Mouse (Mus musculus): ENCODE measurements around the gene Idnk. TPM values are rescaled to one million over a fixed set of nuclear protein-coding genes. Genes with fewer than 3 reads are reported as not detected.

Gene Idnk
- total and polyA plus RNA-seq, 2 experiments from 2014 or later: 17.4 to 33.3 TPM

DNA sequence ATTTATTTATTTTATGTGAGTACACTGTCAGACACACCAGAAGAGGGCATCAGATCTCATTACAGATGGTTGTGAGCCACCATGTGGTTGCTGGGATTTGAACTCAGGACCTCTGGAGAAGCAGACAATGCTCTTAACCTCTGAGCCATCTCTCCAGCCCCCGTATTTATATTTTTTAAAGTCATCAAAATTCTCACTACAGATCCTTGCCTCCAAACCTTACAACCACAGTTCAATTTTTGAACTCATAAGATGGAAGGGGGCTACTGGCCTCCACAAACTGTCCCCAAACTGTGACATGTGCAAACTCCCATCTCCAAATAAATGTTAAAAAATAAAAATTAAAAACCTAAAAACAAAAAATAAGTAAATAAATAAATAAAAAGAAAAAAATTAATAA lies 9.7 kb upstream of the Idnk start:
- H3K4me2 ChIP-seq (ENCODE audit: low read depth, low read length): no peak overlapping the region
- TF ChIP-seq EP300 (IDR thresholded peaks at IDR 0.05; ENCODE audit: low read depth): no peak
- no peak for TF ChIP-seq CTCF (IDR thresholded peaks at IDR 0.05; ENCODE audit: low read depth)
- no peak for ATAC-seq (ENCODE audit: insufficient read depth, low read depth)
- no peak for DNase-seq (ENCODE audit: low spot score)
- no peaks in the 10 kb centered on the region for H3K36me3 ChIP-seq (replicated peaks; ENCODE audit: control insufficient read depth, insufficient read depth, low read length)
- no peak overlapping the region for H3K27ac ChIP-seq (ENCODE audit: low read depth)
- H3K27me3 ChIP-seq (ENCODE audit: control insufficient read depth, insufficient read depth, low read length): no peaks in the 10 kb centered on the region
- no peak overlapping the region for H3K9ac ChIP-seq (replicated peaks; ENCODE audit: low read depth, low read length)
- no peak overlapping the region for H3K4me3 ChIP-seq (ENCODE audit: low read depth, low read length)
- no peaks in the 10 kb centered on the region for H3K9me3 ChIP-seq (replicated peaks; ENCODE audit: control insufficient read depth, low read length)
- no peaks in the 10 kb centered on the region for H3K4me1 ChIP-seq (ENCODE audit: control insufficient read depth, insufficient read depth)
- WGBS: 73% methylated on average over 1 of the region's 1 CpGs

DNA sequence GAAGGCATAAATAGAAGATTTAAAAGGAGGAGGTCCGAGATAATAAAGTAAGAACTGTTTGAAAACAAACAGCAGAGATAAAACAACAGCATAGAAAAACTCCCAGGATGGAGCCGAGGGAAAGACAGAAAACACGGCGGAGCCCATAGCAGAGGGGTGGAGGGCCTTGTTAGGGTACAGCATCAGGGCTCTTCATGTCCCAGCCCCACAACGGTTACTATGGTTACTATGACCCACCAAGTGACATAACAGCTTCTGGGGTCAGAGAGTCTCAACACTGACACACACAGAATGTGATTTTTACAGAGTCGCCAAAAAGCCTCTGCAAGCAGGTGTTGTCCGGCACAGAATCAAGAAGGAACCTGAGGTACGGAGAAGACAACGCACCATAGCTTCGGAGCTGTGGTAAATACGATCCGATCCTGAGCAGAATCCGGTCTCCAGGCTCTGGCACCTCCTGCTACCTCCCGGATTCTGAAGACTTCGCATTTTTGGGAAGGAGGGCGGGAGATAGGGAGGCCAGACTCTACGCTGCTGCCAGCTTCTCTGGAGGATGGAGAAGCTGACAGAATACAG lies 9.1 kb upstream of the Idnk start:
- 2% methylated on average over 17 of the region's 17 CpGs for WGBS
- no peak overlapping the region for H3K9ac ChIP-seq (replicated peaks; ENCODE audit: low read depth, low read length)

GRCm38 (mm10) chr13:58149033-58149558 lies 8.4 kb upstream of the Idnk start:
- H3K4me1 ChIP-seq (ENCODE audit: control insufficient read depth, insufficient read depth): no peaks in the 10 kb centered on the region
- H3K9ac ChIP-seq (replicated peaks; ENCODE audit: low read depth, low read length): no peak overlapping the region
- H3K36me3 ChIP-seq (replicated peaks; ENCODE audit: control insufficient read depth, insufficient read depth, low read length): no peaks in the 10 kb centered on the region
- peak overlapping the region; percentile 71 for H3K4me2 ChIP-seq (ENCODE audit: low read depth, low read length)
- H3K4me3 ChIP-seq (ENCODE audit: low read depth, low read length): peak overlapping the region; percentile 46
- DNase-seq (ENCODE audit: low spot score) (peak; percentile 53), ATAC-seq (ENCODE audit: insufficient read depth, low read depth) (peak; percentile 68)
- H3K9me3 ChIP-seq (replicated peaks; ENCODE audit: control insufficient read depth, low read length): no peaks in the 10 kb centered on the region
- TF ChIP-seq EP300 (IDR thresholded peaks at IDR 0.05; ENCODE audit: low read depth): no peak
- peak; percentile 69 for TF ChIP-seq CTCF (IDR thresholded peaks at IDR 0.05; ENCODE audit: low read depth)
- 0 out of 2 replicates have a peak overlapping the region, but pooled peaks have one; percentile 23 for H3K27ac ChIP-seq (ENCODE audit: low read depth)
- no peaks in the 10 kb centered on the region for H3K27me3 ChIP-seq (ENCODE audit: control insufficient read depth, insufficient read depth, low read length)
- 28% methylated on average over 5 of the region's 5 CpGs for WGBS

More for the DNA sequence above, 9.1 kb upstream of the Idnk start:
- Histone ChIP-seq H3K4me2 (ENCODE audit: low read depth, low read length) (peak overlapping the region; percentile 71), H3K27ac (ENCODE audit: low read depth) (no peak overlapping the region), H3K27me3 (ENCODE audit: control insufficient read depth, insufficient read depth, low read length) (no peaks in the 10 kb centered on the region), H3K4me3 (ENCODE audit: low read depth, low read length) (peak overlapping the region; percentile 46), H3K9me3 (replicated peaks; ENCODE audit: control insufficient read depth, low read length) (no peaks in the 10 kb centered on the region), H3K36me3 (replicated peaks; ENCODE audit: control insufficient read depth, insufficient read depth, low read length) (no peaks in the 10 kb centered on the region), H3K4me1 (ENCODE audit: control insufficient read depth, insufficient read depth) (no peaks in the 10 kb centered on the region)
- ATAC-seq (ENCODE audit: insufficient read depth, low read depth): peak; percentile 88
- no peak for TF ChIP-seq EP300 (IDR thresholded peaks at IDR 0.05; ENCODE audit: low read depth)
- TF ChIP-seq CTCF (IDR thresholded peaks at IDR 0.05; ENCODE audit: low read depth): no peak
- peak; percentile 73 for DNase-seq (ENCODE audit: low spot score)

- Histone ChIP-seq H3K36me3 (replicated peaks; ENCODE audit: control insufficient read depth, insufficient read depth, low read length) (no peaks in the 10 kb centered on the region), H3K27ac (ENCODE audit: low read depth) (no peak overlapping the region), H3K9me3 (replicated peaks; ENCODE audit: control insufficient read depth, low read length) (no peaks in the 10 kb centered on the region), H3K4me3 (ENCODE audit: low read depth, low read length) (no peak overlapping the region), H3K4me2 (ENCODE audit: low read depth, low read length) (no peak overlapping the region), H3K9ac (replicated peaks; ENCODE audit: low read depth, low read length) (no peak overlapping the region), H3K27me3 (ENCODE audit: control insufficient read depth, insufficient read depth, low read length) (no peaks in the 10 kb centered on the region), H3K4me1 (ENCODE audit: control insufficient read depth, insufficient read depth) (no peaks in the 10 kb centered on the region)
- ATAC-seq (ENCODE audit: insufficient read depth, low read depth): no peak
- no peak for DNase-seq (ENCODE audit: low spot score)
- TF ChIP-seq CTCF (IDR thresholded peaks at IDR 0.05; ENCODE audit: low read depth) (no peak), EP300 (IDR thresholded peaks at IDR 0.05; ENCODE audit: low read depth) (no peak)
- 85% methylated on average over 3 of the region's 3 CpGs for WGBS
Observed at GRCm38 (mm10) chr13:58149629-58150028, 7.8 kb upstream of the Idnk start.

GRCm38 (mm10) chr13:58150442-58150841 lies 7.0 kb upstream of the Idnk start:
- ATAC-seq (ENCODE audit: insufficient read depth, low read depth): no peak
- 71% methylated on average over 11 of the region's 11 CpGs for WGBS
- no peaks in the 10 kb centered on the region for H3K36me3 ChIP-seq (replicated peaks; ENCODE audit: control insufficient read depth, insufficient read depth, low read length)
- no peaks in the 10 kb centered on the region for H3K27me3 ChIP-seq (ENCODE audit: control insufficient read depth, insufficient read depth, low read length)
- no peak overlapping the region for H3K4me3 ChIP-seq (ENCODE audit: low read depth, low read length)
- H3K27ac ChIP-seq (ENCODE audit: low read depth): no peak overlapping the region
- no peak for DNase-seq (ENCODE audit: low spot score)
- H3K9me3 ChIP-seq (replicated peaks; ENCODE audit: control insufficient read depth, low read length): no peaks in the 10 kb centered on the region
- TF ChIP-seq EP300 (IDR thresholded peaks at IDR 0.05; ENCODE audit: low read depth) (no peak), CTCF (IDR thresholded peaks at IDR 0.05; ENCODE audit: low read depth) (no peak)
- H3K4me1 ChIP-seq (ENCODE audit: control insufficient read depth, insufficient read depth): no peaks in the 10 kb centered on the region
- H3K9ac ChIP-seq (replicated peaks; ENCODE audit: low read depth, low read length): no peak overlapping the region
- no peak overlapping the region for H3K4me2 ChIP-seq (ENCODE audit: low read depth, low read length)

GRCm38 (mm10) chr13:58156031-58156430 lies 1.4 kb upstream of the Idnk start:
- H3K36me3 ChIP-seq (replicated peaks; ENCODE audit: control insufficient read depth, insufficient read depth, low read length): peaks cover 13% of the 10 kb centered on the region
- H3K27me3 ChIP-seq (ENCODE audit: control insufficient read depth, insufficient read depth, low read length): no peaks in the 10 kb centered on the region
- no peak overlapping the region for H3K27ac ChIP-seq (ENCODE audit: low read depth)
- WGBS: 93% methylated on average over 2 of the region's 2 CpGs
- H3K4me3 ChIP-seq (ENCODE audit: low read depth, low read length): no peak overlapping the region
- ATAC-seq (ENCODE audit: insufficient read depth, low read depth) (no peak), DNase-seq (ENCODE audit: low spot score) (no peak)
- H3K9me3 ChIP-seq (replicated peaks; ENCODE audit: control insufficient read depth, low read length): no peaks in the 10 kb centered on the region
- H3K9ac ChIP-seq (replicated peaks; ENCODE audit: low read depth, low read length): no peak overlapping the region
- H3K4me1 ChIP-seq (ENCODE audit: control insufficient read depth, insufficient read depth): no peaks in the 10 kb centered on the region; the same call in 1 of the 2 replicates
- no peak overlapping the region for H3K4me2 ChIP-seq (ENCODE audit: low read depth, low read length)
- TF ChIP-seq CTCF (IDR thresholded peaks at IDR 0.05; ENCODE audit: low read depth): no peak
- no peak for TF ChIP-seq EP300 (IDR thresholded peaks at IDR 0.05; ENCODE audit: low read depth)
